In the genomic region with DNA sequence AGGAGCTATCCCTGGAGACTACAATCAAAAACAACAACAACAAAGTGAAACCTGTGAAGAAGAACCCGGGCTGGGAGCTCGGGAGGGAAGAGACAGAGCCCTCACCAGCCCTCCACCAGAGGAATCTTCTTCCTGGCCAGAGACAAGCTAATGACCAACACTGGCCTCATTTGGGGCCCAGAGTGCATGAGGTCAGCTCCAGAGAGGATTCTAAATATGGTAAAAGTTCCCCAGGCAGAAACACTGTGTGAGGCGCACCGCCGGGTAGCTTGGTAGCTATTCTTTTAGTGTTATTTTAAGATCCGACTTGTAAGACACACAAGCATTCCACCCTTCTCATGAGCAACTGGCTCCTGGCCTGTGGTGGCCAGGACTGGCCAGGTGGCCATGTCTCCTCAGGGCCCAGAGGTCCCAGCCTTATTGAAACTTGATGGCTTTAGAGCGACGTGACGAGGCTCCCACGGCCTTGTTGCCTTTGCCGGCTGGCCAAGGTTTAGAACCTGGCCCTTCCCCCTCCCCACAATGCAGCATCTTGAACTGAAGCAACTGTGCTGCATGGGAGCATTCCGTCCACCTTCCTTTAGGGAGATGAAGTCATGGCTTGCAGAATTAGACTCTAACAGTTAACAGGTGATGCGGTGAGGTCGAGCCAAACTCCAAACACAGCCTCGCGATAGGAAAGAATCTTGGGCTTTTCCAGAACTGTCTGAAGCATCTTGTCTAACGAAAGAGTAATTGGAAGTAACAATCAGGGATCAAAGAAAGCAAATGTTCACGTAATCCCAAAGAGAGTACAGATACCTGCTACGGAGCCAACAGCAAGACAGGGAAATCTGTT, we compare ENCODE assay signal across 13 mouse cellular contexts. TPM values are rescaled to one million over a fixed set of nuclear protein-coding genes. Genes with fewer than 3 reads are reported as not detected.
A peak's percentile ranks its signal among the peaks of the same experiment; 100 is the strongest.
DNase-seq lines count a peak whose midpoint lies in the region; ATAC-seq lines count a peak whose summit lies in the region.
"Had no signal": no experiment of that assay in that cellular context is flagged by ENCODE, and none has a peak within 500 bp of the region (broad histone marks: within the 10 kb centered on the region; RNA-seq: fewer than 3 reads in every experiment).

No protein-coding gene starts in this region.

- peak overlapping the region; percentile 46 for H3K4me2 ChIP-seq in heart, embryonic 14.5 days (ENCODE audit: low read length)
- H3K4me2 ChIP-seq in embryonic facial prominence, embryonic 12.5 days (replicated peaks): no peak overlapping the region
- peak overlapping the region; percentile 21; the same call in 1 of the 2 replicates for H3K4me2 ChIP-seq in limb, embryonic 13.5 days (replicated peaks)
- H3K4me2 ChIP-seq: midbrain, embryonic 15.5 days; neural tube, embryonic 12.5 days had no signal

- H3K27me3 ChIP-seq in heart, embryonic 14.5 days (ENCODE audit: control insufficient read depth, insufficient read depth, low read length): no peaks in the 10 kb centered on the region
- no peaks in the 10 kb centered on the region for H3K27me3 ChIP-seq in embryonic facial prominence, embryonic 12.5 days
- H3K27me3 ChIP-seq in limb, embryonic 13.5 days: no peaks in the 10 kb centered on the region
- H3K27me3 ChIP-seq: midbrain, embryonic 15.5 days; neural tube, embryonic 12.5 days had no signal

- peaks cover 10% of the 10 kb centered on the region; the same call in 1 of the 2 replicates for H3K36me3 ChIP-seq in heart, embryonic 14.5 days (ENCODE audit: control insufficient read depth, insufficient read depth, low read length)
- H3K36me3 ChIP-seq in embryonic facial prominence, embryonic 12.5 days: peaks cover 16% of the 10 kb centered on the region; the same call in 1 of the 2 replicates
- H3K36me3 ChIP-seq in limb, embryonic 13.5 days: peaks cover 57% of the 10 kb centered on the region
- H3K36me3 ChIP-seq: midbrain, embryonic 15.5 days had no signal

- no peaks in the 10 kb centered on the region for H3K9me3 ChIP-seq in heart, embryonic 14.5 days (ENCODE audit: control insufficient read depth, low read length)
- H3K9me3 ChIP-seq in embryonic facial prominence, embryonic 12.5 days: no peaks in the 10 kb centered on the region
- no peaks in the 10 kb centered on the region for H3K9me3 ChIP-seq in limb, embryonic 13.5 days
- H3K9me3 ChIP-seq: midbrain, embryonic 15.5 days; neural tube, embryonic 12.5 days had no signal

- H3K4me1 ChIP-seq in heart, embryonic 14.5 days (ENCODE audit: control insufficient read depth in 2 of 2, insufficient read depth in 2 of 2, low read length in 2 of 2): peaks cover 68 to 82% of the 10 kb centered on the region in 2 experiments
- H3K4me1 ChIP-seq in embryonic facial prominence, embryonic 12.5 days: peaks cover 80% of the 10 kb centered on the region
- peaks cover 85% of the 10 kb centered on the region for H3K4me1 ChIP-seq in limb, embryonic 13.5 days

- intact Hi-C loops in heart, postnatal 36 days (cut with DNase I): no loop called here

- 51% methylated on average over 19 of the region's 19 CpGs for WGBS in heart, embryonic 14.5 days
- 50% methylated on average over 19 of the region's 19 CpGs for WGBS in embryonic facial prominence, embryonic 12.5 days
- whole genome bisulfite sequencing in limb, embryonic 13.5 days: 44% methylated on average over 19 of the region's 19 CpGs

- ATAC-seq in heart, embryonic 14.5 days (ENCODE audit: insufficient number of reproducible peaks, insufficient read depth, low FRiP score, low read depth): no peak
- peak; percentile 50; the same call in 1 of the 2 replicates for ATAC-seq in embryonic facial prominence, embryonic 12.5 days (ENCODE audit: insufficient number of reproducible peaks, insufficient read depth, low FRiP score, low TSS enrichment)
- ATAC-seq in limb, embryonic 13.5 days (ENCODE audit: low FRiP score, low read depth): no peak
- ATAC-seq: midbrain, embryonic 15.5 days had no signal

- H3K4me3 ChIP-seq in heart, embryonic 14.5 days (ENCODE audit: control insufficient read depth in 1 of 2, insufficient read depth in 1 of 2, low read depth in 1 of 2, low read length in 2 of 2): no peak overlapping the region
- H3K4me3 ChIP-seq in embryonic facial prominence, embryonic 12.5 days: no peak overlapping the region
- no peak overlapping the region for H3K4me3 ChIP-seq in limb, embryonic 13.5 days
- H3K4me3 ChIP-seq: midbrain, embryonic 15.5 days; neural tube, embryonic 12.5 days had no signal

- no peak for DNase-seq in heart, postnatal 36 days
- DNase-seq in Muller cell, postnatal 12 days (ENCODE audit: inconsistent ontology term): peak; percentile 61
- DNase-seq in spleen, adult 12 weeks (ENCODE audit: low spot score): no peak
- DNase-seq in right cerebral cortex, postnatal 14 days: no peak
- DNase-seq in layer of hippocampus, adult 8-10 months (ENCODE audit: low spot score in 2 of 2): no peak
- DNase-seq: kidney, postnatal 25 days; lung, adult 2 months; thymus, postnatal 14 days had no signal

- H3K27ac ChIP-seq in heart, embryonic 14.5 days (replicated peaks in 1 of 2; ENCODE audit: control insufficient read depth in 1 of 2, insufficient read depth in 1 of 2, low read depth in 2 of 2, low read length in 2 of 2): peak overlapping the region; percentile 50 to 90
- H3K27ac ChIP-seq in embryonic facial prominence, embryonic 12.5 days: peak overlapping the region; percentile 86; the same call in 1 of the 2 replicates
- peak overlapping the region; percentile 84; the same call in 1 of the 2 replicates for H3K27ac ChIP-seq in limb, embryonic 13.5 days
- H3K27ac ChIP-seq: midbrain, embryonic 15.5 days; neural tube, embryonic 12.5 days had no signal

- peak overlapping the region; percentile 60 for H3K9ac ChIP-seq in heart, embryonic 14.5 days (ENCODE audit: low read length)
- H3K9ac ChIP-seq in embryonic facial prominence, embryonic 12.5 days: no peak overlapping the region
- peak overlapping the region; percentile 43; the same call in 1 of the 2 replicates for H3K9ac ChIP-seq in limb, embryonic 13.5 days
- H3K9ac ChIP-seq: midbrain, embryonic 15.5 days; neural tube, embryonic 12.5 days had no signal

RNA-seq across cellular contexts. Expression of a gene that starts 25.2 kb away (rescaled TPM):
- polyA plus RNA-seq in heart, embryonic 14.5 days (2014; fragmentation: Nextera tagmentation; extraction: Ambion mirVana): 102 and 107 TPM in 2 replicates
- total RNA-seq in heart, postnatal 36 days (2021): 10 to 100 TPM; 45.2 to 50.3 TPM
- polyA plus RNA-seq in embryonic facial prominence, embryonic 12.5 days (2016; fragmentation: Nextera tagmentation; extraction: Ambion mirVana): 537 and 538 TPM in 2 replicates
- 422 and 433 TPM in 2 replicates for polyA plus RNA-seq in limb, embryonic 13.5 days (2015; fragmentation: Nextera tagmentation; extraction: Ambion mirVana)
- total RNA-seq in layer of hippocampus, adult 8-10 months (2022): 100 to 1,000 TPM; 118 to 123 (median 120) TPM
